Mouse (Mus musculus): ENCODE measurements at regions not wholly inside any gene's neighbourhood (a gene's known extent, or its start where the extent isn't known, plus 50 kb on each side); places are given as distances from the start of the nearest gene placed in this dataset.

DNA sequence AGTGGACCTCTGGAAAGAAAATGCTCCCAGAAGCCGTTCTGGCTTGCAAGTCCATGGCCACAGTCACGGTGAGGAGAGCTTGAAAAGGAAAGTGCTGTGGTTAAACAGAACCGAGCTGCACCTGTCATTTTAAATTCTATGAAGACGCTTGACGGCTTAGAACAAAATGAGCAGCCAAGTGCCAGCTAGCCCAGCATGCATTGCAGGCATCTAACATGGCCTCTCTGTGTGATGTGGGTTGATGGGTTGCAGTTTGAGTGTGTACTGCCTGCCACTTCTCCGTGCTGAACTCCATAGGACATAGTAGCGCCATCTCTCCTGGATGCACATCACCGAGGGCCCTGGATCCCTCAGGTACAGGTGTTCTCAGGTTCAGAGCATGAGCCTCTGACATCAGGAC, 189.1 kb downstream of the Diras2 start:
- TF ChIP-seq CTCF (IDR thresholded peaks at IDR 0.05; ENCODE audit: extremely low read depth, insufficient read depth, insufficient read length, insufficient replicate concordance) (no peak), POLR2A (IDR thresholded peaks at IDR 0.05; ENCODE audit: low read depth, low read length) (no peak)

All from spleen, adult 2 months (tissue).